Mouse (Mus musculus) liver, postnatal 0 days (tissue): ENCODE measurements at regions not wholly inside any gene's neighbourhood (a gene's known extent, or its start where the extent isn't known, plus 50 kb on each side); places are given as distances from the start of the nearest gene placed in this dataset.

Experiments
- CTCF ChIP-seq: sonication (generic); IDR thresholded peaks from 2 replicates; pipeline ENCODE4 v1.5.1; 2016; ENCODE audit warnings: antibody characterized with exemption, low read depth
- EP300 ChIP-seq: IDR thresholded peaks from 2 replicates; pipeline ENCODE4 v1.6.1; 2016; ENCODE audit warnings: antibody characterized with exemption, low read depth, mild to moderate bottlenecking

- TF ChIP-seq CTCF (no peak), EP300 (no peak)
Observed at GRCm38 (mm10) chr14:14596057-14596809, 105.8 kb upstream of the Slc4a7 start.
